Mouse (Mus musculus) G1E-ER4 (cell line): ENCODE measurements around the gene Dazap1. TPM values are rescaled to one million over a fixed set of nuclear protein-coding genes. Genes with fewer than 3 reads are reported as not detected.

ENCODE experiments used
- GATA1 ChIP-seq: IDR thresholded peaks from one replicate; pipeline ENCODE4 v1.8.0; 2012; ENCODE audit warnings: low read length, inconsistent platforms
- polyA plus RNA-seq: library from polyadenylated mRNA; stranded (reverse); fragments of >175 nt; gene quantifications from 2 replicates; pipeline ENCODE4 v1.2.3, GENCODE M21; 2012

Gene Dazap1
- polyA plus RNA-seq, 1 experiment, result 653 TPM

GRCm38 (mm10) chr10:80299824-80300223 lies 38.5 kb downstream of the Dazap1 start:
- TF ChIP-seq GATA1, result no peak

GRCm38 (mm10) chr10:80300672-80301181 lies 39.4 kb downstream of the Dazap1 start:
- TF ChIP-seq GATA1, result no peak

GRCm38 (mm10) chr10:80301256-80302081 lies 40.2 kb downstream of the Dazap1 start:
- no peak for TF ChIP-seq GATA1

GRCm38 (mm10) chr10:80302082-80302355 lies 40.7 kb downstream of the Dazap1 start:
- TF ChIP-seq GATA1, result no peak

- TF ChIP-seq GATA1, result no peak
Measured at GRCm38 (mm10) chr10:80302471-80302881, 41.2 kb downstream of the Dazap1 start.

GRCm38 (mm10) chr10:80304458-80304857 lies 43.2 kb downstream of the Dazap1 start:
- no peak for TF ChIP-seq GATA1

- no peak for TF ChIP-seq GATA1
Measured at GRCm38 (mm10) chr10:80304862-80305261, 43.6 kb downstream of the Dazap1 start.

- TF ChIP-seq GATA1, result no peak
Measured at GRCm38 (mm10) chr10:80311560-80311959, 50.3 kb downstream of the Dazap1 start.

GRCm38 (mm10) chr10:80312586-80313504 lies 51.6 kb downstream of the Dazap1 start:
- no peak for TF ChIP-seq GATA1

- no peak for TF ChIP-seq GATA1
Measured at GRCm38 (mm10) chr10:80313627-80314201, 52.4 kb downstream of the Dazap1 start.

- TF ChIP-seq GATA1, result no peak
Measured at GRCm38 (mm10) chr10:80314494-80315001, 53.3 kb downstream of the Dazap1 start.

GRCm38 (mm10) chr10:80315315-80315714 lies 54.0 kb downstream of the Dazap1 start:
- no peak for TF ChIP-seq GATA1

GRCm38 (mm10) chr10:80316359-80316781 lies 55.1 kb downstream of the Dazap1 start:
- TF ChIP-seq GATA1, result no peak

- no peak for TF ChIP-seq GATA1
Measured at GRCm38 (mm10) chr10:80317011-80317410, 55.7 kb downstream of the Dazap1 start.

GRCm38 (mm10) chr10:80320340-80320760 lies 59.1 kb downstream of the Dazap1 start, which contains the start of gene 2310011J03Rik:
2310011J03Rik (minus strand) TSS chr10:80320537.
- TF ChIP-seq GATA1, result no peak
